Comparison of ENCODE assay signal across 8 mouse cellular contexts in genomic region chr2:91987542-91987941, GRCm38 (mm10). TPM values are rescaled to one million over a fixed set of nuclear protein-coding genes. Genes with fewer than 3 reads are reported as not detected.
DNase-seq lines count a peak whose midpoint lies in the region; ATAC-seq and TF ChIP-seq lines count a peak whose summit lies in the region.

No protein-coding gene starts in this region.

- ATAC-seq in common myeloid progenitor, adult 5-6 weeks (replicated peaks; ENCODE audit: low read depth, poor library complexity, severe bottlenecking), result peak; percentile 48

- DNase-seq in CD4-positive helper T cell, adult 2 months (ENCODE audit: low read depth, low spot score), result peak; percentile 78
- peak; percentile 90 for DNase-seq in adipocyte (ENCODE audit: low spot score)
- peak; percentile 55 for DNase-seq in gastrocnemius, postnatal 25 days
- peak; percentile 94 for DNase-seq in kidney, postnatal 10 days
- peak; percentile 76 to 83 for DNase-seq in lung, adult 18-20 months
- DNase-seq in thymus, postnatal 0 days (ENCODE audit: low spot score), result peak; percentile 82

- no peak overlapping the region for H3K27ac ChIP-seq in olfactory bulb, adult 2 months (ENCODE audit: insufficient read depth, low read depth, low read length)

- TF ChIP-seq POLR2A in olfactory bulb, adult 2 months (IDR thresholded peaks at IDR 0.05; ENCODE audit: insufficient read depth, low read depth, low read length), result no peak

- peaks cover 4% of the 10 kb centered on the region for H3K4me1 ChIP-seq in olfactory bulb, adult 2 months (ENCODE audit: control insufficient read depth, insufficient read depth, low read length)

- under 1% methylated on average over 3 of the region's 3 CpGs for WGBS in olfactory bulb, adult 2 months

- TF ChIP-seq CTCF in olfactory bulb, adult 2 months (IDR thresholded peaks at IDR 0.05; ENCODE audit: insufficient read depth, low read depth, low read length), result 0 out of 2 replicates have a peak, but pooled peaks have one; percentile 10

- no peak overlapping the region for H3K4me3 ChIP-seq in olfactory bulb, adult 2 months (ENCODE audit: insufficient read depth, low read depth, low read length)

RNA-seq across cellular contexts. Expression of gene Dgkz, which starts 11.9 kb away (rescaled TPM):
- 102 and 117 TPM in 2 replicates for total RNA-seq in common myeloid progenitor, adult 5-6 weeks (2017)
- total RNA-seq in gastrocnemius, postnatal 25 days (2021), result 10 to 100 TPM; 32.3 to 34.8 TPM
- 328 TPM in 1 of 2 replicates, not detected in the other for polyA plus RNA-seq in olfactory bulb, adult 2 months (2012; ENCODE audit: insufficient read depth, insufficient read length, low replicate concordance, missing spikeins)
- 70.9 and 81.0 TPM in 2 replicates for polyA plus RNA-seq in thymus, postnatal 0 days (2015; fragmentation: Nextera tagmentation; extraction: Ambion mirVana)

RNA-seq across cellular contexts. Expression of gene Creb3l1, which starts 36.8 kb away (rescaled TPM):
- 0.78 TPM in 1 of 2 replicates, not detected in the other for total RNA-seq in common myeloid progenitor, adult 5-6 weeks (2017)
- total RNA-seq in gastrocnemius, postnatal 25 days (2021), result 10 to 100 TPM in 1 of 2 experiments, 1 to 10 TPM in 1; 8.0 to 10.3 TPM
- polyA plus RNA-seq in olfactory bulb, adult 2 months (2012; ENCODE audit: insufficient read depth, insufficient read length, low replicate concordance, missing spikeins), result not detected in 2 replicates
- polyA plus RNA-seq in thymus, postnatal 0 days (2015; fragmentation: Nextera tagmentation; extraction: Ambion mirVana), result 1.5 TPM in 2 replicates

RNA-seq across cellular contexts. Expression of gene Gm9821, which starts 42.0 kb away (rescaled TPM):
- 0.49 and 1.5 TPM in 2 replicates for total RNA-seq in common myeloid progenitor, adult 5-6 weeks (2017)
- total RNA-seq in gastrocnemius, postnatal 25 days (2021), result not detected
- not detected in 2 replicates for polyA plus RNA-seq in olfactory bulb, adult 2 months (2012; ENCODE audit: insufficient read depth, insufficient read length, low replicate concordance, missing spikeins)
- 2.5 and 3.4 TPM in 2 replicates for polyA plus RNA-seq in thymus, postnatal 0 days (2015; fragmentation: Nextera tagmentation; extraction: Ambion mirVana)

RNA-seq across cellular contexts. Expression of gene Mdk, which starts 55.4 kb away (rescaled TPM):
- total RNA-seq in common myeloid progenitor, adult 5-6 weeks (2017), result 0.44 TPM in 1 of 2 replicates, not detected in the other
- 1 to 10 TPM; 3.3 to 3.4 TPM for total RNA-seq in gastrocnemius, postnatal 25 days (2021)
- polyA plus RNA-seq in olfactory bulb, adult 2 months (2012; ENCODE audit: insufficient read depth, insufficient read length, low replicate concordance, missing spikeins), result not detected in 2 replicates
- polyA plus RNA-seq in thymus, postnatal 0 days (2015; fragmentation: Nextera tagmentation; extraction: Ambion mirVana), result 118 and 153 TPM in 2 replicates
